Mouse (Mus musculus) hindbrain, embryonic 15.5 days (tissue): ENCODE data around the gene P3h1. TPM values are rescaled to one million over a fixed set of nuclear protein-coding genes. Genes with fewer than 3 reads are reported as not detected.
A peak's percentile ranks its signal among the peaks of the same experiment; 100 is the strongest.

Experiments
- ATAC-seq: fragments of 200-750 bp; cut with Nextera tagmentation; 2 replicates; pipeline ENCODE4 v1.8.0; 2017; ENCODE audit warnings: low read depth, moderate number of reproducible peaks, moderate TSS enrichment; ENCODE audit not compliant: low FRiP score
- H3K27ac ChIP-seq: fragments of 300-500 bp; sonication (generic); replicated peaks from 2 replicates; pipeline ENCODE4 v1.5.1; 2015; ENCODE audit warnings: mild to moderate bottlenecking, inconsistent platforms
- H3K27me3 ChIP-seq: fragments of 300-500 bp; sonication (generic); 2 replicates; pipeline ENCODE4 v1.6.1; 2015; ENCODE audit warnings: control low read depth, inconsistent platforms
- H3K36me3 ChIP-seq: fragments of 300-500 bp; sonication (generic); 2 replicates; pipeline ENCODE4 v1.6.1; 2015; ENCODE audit warnings: control low read depth, inconsistent platforms
- H3K4me1 ChIP-seq: fragments of 300-500 bp; sonication (generic); replicated peaks from 2 replicates; pipeline ENCODE4 v1.6.1; 2015; ENCODE audit warnings: control low read depth, inconsistent platforms
- H3K4me2 ChIP-seq: fragments of 300-500 bp; sonication (generic); 2 replicates; pipeline ENCODE4 v1.6.1; 2015; ENCODE audit warnings: moderate library complexity, mild to moderate bottlenecking, inconsistent platforms
- H3K4me3 ChIP-seq: fragments of 300-500 bp; sonication (generic); 2 replicates; pipeline ENCODE4 v1.5.1; 2015; ENCODE audit warnings: mild to moderate bottlenecking, inconsistent platforms
- H3K9ac ChIP-seq: fragments of 300-500 bp; sonication (generic); 2 replicates; pipeline ENCODE4 v1.6.1; 2015; ENCODE audit warnings: inconsistent platforms
- H3K9me3 ChIP-seq: fragments of 300-500 bp; sonication (generic); 2 replicates; pipeline ENCODE4 v1.6.1; 2016; ENCODE audit warnings: control low read depth, inconsistent platforms
- WGBS: fragments of 180-500 bp; shearing (Covaris S2); methylation state at CpG from one replicate; pipeline ENCODE4 v1.1.7; 2015; 5-methylcytosine and 5-hydroxymethylcytosine counted together
- polyA plus RNA-seq: library from polyadenylated mRNA; unstranded; fragments of >200 nt; fragmentation: Nextera tagmentation; extraction: Ambion mirVana; gene quantifications from 2 replicates; pipeline ENCODE4 v1.2.1, GENCODE M21; 2015

P3h1 gene
- polyA plus RNA-seq, 1 experiment from 2014 or later, result 12.0 TPM

DNA sequence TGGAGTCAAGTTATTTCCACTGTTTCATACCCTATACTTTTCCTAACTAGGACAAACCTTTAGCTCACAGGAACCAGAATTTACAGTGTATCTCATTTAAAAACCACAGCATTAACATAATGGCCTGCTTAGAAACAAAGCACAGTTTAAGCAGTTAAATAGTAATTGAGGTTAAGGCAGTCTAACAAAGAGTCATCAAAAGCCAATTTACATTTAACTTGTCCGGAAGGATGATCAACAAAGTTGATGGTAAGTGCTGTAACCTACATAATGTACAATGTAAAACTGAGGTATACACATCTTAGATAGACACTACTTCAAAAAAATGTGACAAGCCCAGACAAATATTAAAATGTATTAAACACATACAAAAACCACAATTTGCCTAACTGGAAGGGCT lies 59.2 kb downstream of the P3h1 start:
- 76% methylated on average over 1 of the region's 1 CpGs for WGBS
- no peak overlapping the region for H3K27ac ChIP-seq
- no peak for ATAC-seq

DNA sequence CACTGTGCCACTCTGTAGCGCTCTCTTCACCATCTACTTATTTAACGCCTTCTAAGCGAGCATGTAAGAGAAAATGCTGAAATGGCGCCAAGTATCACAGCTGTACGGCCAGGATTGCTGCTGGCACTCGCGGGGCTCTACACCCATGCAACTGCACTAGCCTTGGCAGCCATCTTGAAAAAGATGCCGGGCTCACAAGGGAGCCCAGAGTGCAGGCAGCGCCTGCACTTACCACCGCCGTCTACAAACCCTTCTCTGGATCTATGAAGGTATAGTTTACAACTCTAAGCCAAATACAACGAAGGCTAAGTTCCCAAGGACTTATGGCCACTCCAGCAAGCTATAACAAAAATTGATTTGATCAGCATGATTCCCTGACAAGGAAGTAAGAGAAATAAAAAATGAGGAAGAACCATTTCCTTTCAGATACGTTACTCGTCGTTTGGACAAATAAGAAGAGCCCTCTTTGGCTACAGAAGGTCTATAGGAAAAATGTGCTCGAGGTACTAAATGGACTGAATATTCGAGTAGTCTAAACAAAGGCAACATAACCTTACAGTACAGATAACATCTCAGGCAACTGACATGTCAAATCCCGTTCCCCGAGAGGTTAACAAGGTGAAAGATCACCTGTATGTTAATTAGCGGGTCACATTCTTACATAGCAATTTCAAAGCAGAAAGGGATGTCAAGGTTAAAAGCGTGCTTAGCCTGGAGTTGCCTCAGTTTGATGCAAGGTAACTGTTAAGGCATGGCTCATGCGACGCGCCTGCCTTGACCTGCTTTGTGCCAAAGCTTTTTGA lies 60.3 kb downstream of the P3h1 start:
- ATAC-seq, result no peak
- Histone ChIP-seq H3K4me1 (peaks cover 42% of the 10 kb centered on the region), H3K4me3 (peak overlapping the region; percentile 79), H3K9ac (peak overlapping the region; percentile 92), H3K27ac (peak overlapping the region; percentile 91), H3K4me2 (peak overlapping the region; percentile 71), H3K36me3 (no peaks in the 10 kb centered on the region), H3K9me3 (no peaks in the 10 kb centered on the region), H3K27me3 (no peaks in the 10 kb centered on the region)
- WGBS, result under 1% methylated on average over 24 of the region's 24 CpGs

More for the DNA sequence above, 59.2 kb downstream of the P3h1 start:
- Histone ChIP-seq H3K4me3 (peak overlapping the region; percentile 79), H3K36me3 (no peaks in the 10 kb centered on the region), H3K9me3 (no peaks in the 10 kb centered on the region), H3K4me2 (peak overlapping the region; percentile 71), H3K27me3 (no peaks in the 10 kb centered on the region), H3K9ac (peak overlapping the region; percentile 92), H3K4me1 (peaks cover 49% of the 10 kb centered on the region)

DNA sequence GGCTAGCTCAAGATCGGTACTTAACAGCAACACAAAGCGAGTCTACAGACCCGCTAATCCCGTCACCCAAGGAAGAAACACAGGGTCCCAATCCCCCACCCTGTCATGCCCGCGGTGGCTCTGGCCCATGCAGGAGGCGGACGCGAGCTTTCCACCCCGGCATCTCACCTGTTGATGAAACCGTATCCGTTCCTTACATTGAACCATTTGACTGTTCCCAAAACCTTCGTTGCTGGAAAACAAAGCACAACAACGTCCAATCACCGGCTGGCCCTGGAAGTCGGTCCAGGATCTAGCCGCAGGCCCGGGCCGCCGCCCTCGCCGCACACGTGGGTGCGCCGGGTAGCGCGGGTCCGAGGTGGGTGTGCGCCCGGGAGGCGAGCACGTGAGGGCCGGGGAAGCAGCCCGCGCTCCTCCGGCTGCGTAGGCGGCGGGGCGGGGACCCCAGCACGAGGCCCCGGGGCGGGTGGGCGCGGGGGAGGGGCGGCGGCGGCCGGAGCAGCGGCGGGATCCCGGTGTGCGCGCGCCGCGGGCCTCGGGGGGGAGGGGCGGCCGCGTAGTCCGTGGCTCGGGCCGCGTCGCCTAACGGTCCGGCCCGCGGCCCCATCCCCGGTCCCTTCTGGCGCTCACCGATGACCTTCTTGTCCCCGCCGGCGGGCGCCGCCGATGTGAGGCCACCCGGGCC lies 61.0 kb downstream of the P3h1 start:
- ATAC-seq, result no peak
- peak overlapping the region; percentile 79 for H3K4me3 ChIP-seq
- H3K27me3 ChIP-seq, result no peaks in the 10 kb centered on the region
- H3K27ac ChIP-seq, result peak overlapping the region; percentile 91
- under 1% methylated on average over 44 of the region's 80 CpGs for WGBS
- no peaks in the 10 kb centered on the region for H3K9me3 ChIP-seq
- H3K36me3 ChIP-seq, result no peaks in the 10 kb centered on the region
- H3K4me2 ChIP-seq, result peak overlapping the region; percentile 71
- peak overlapping the region; percentile 92 for H3K9ac ChIP-seq
- H3K4me1 ChIP-seq, result peaks cover 38% of the 10 kb centered on the region

DNA sequence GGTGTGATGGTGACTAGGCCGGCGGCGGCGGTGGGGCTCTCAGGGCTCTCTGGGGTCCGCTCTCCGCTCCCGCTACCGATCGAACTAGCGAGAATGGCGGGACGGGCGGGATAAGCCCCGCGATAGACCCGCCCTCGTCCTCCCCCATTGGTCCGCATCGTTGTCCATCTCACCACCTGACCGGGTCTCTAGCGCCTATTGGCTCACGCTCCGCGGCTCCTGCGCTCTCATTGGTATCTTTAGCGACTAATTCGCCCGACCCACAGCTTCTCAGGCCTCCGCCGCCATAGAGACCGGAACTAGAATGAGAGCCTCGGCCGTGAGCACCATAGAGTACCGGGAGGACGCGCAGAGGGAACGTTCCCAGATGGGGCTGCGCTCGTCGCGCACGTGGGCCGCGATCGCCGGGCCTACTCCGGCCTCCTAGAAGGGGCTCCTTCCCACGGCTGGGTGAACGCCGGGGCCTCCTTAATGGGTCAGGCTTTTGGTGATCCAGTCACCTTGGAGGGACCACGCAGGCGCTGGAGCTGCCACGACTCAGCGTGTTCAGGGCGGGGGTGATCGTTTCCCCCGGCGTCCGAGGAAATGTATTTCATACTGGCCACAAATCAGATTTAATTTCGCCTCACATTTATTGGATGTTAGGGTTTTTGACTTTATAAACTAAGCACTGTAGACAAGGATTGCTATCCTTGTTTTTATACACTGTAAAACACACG lies 61.9 kb downstream of the P3h1 start, which contains the start of gene Ybx1:
Gene Ybx1, minus strand, starts transcription at position 190 of the 719 bp plus-strand sequence.
- Histone ChIP-seq H3K9ac (peak within 1 kb of the TSS; percentile 92), H3K4me3 (peak within 1 kb of the TSS; percentile 79), H3K9me3 (no peaks in the 10 kb centered on the region), H3K27me3 (no peaks in the 10 kb centered on the region), H3K36me3 (no peaks in the 10 kb centered on the region), H3K27ac (peak within 1 kb of the TSS; percentile 97), H3K4me2 (peak within 1 kb of the TSS; percentile 71), H3K4me1 (peaks cover 35% of the 10 kb centered on the region)
- WGBS, result under 1% methylated on average over 60 of the region's 61 CpGs
- ATAC-seq, result peak; percentile 99

DNA sequence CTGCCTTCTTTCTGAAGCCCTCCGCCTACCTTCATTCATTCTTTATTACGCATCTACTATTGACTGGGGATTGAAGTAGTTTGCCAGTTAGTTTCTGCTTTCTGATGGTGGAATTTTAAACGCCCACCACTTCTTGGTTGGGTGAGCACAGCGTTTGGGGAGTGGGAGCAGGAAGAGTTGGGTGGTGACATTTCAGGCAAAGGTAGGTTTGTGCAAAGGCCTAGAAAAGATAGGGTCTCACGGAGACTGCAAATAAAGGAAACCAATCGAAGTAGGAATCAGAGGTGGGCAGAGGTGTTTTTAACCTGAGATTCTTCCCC lies 62.4 kb downstream of the P3h1 start:
- Histone ChIP-seq H3K36me3 (no peaks in the 10 kb centered on the region), H3K27ac (peak overlapping the region; percentile 97), H3K9me3 (no peaks in the 10 kb centered on the region), H3K9ac (peak overlapping the region; percentile 92), H3K4me3 (peak overlapping the region; percentile 79), H3K4me2 (peak overlapping the region; percentile 59), H3K27me3 (no peaks in the 10 kb centered on the region), H3K4me1 (peaks cover 31% of the 10 kb centered on the region)
- 6% methylated on average over 6 of the region's 6 CpGs for WGBS
- ATAC-seq, result no peak

DNA sequence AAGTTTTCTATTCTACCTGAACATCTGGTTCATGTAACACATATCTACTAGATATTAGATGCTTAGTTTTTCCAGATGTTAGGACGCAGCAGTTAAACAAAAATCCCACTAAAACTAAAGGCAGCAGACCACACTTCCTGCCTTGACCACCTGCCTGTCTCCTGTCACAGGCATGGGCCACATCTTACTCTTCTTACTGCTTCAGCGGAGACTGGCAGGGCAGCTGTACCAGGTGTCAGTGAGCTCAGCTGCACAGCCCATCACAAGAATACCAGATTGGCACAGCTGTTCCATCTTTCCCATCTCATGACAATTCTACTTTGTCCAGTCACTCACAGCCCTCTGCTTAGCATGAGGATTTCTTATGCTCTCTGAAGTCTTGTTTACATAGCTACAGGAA lies 64.6 kb downstream of the P3h1 start:
- Histone ChIP-seq H3K4me3 (no peak overlapping the region), H3K4me1 (peaks cover 10% of the 10 kb centered on the region), H3K27ac (no peak overlapping the region), H3K36me3 (no peaks in the 10 kb centered on the region), H3K9ac (no peak overlapping the region), H3K9me3 (no peaks in the 10 kb centered on the region), H3K27me3 (no peaks in the 10 kb centered on the region), H3K4me2 (no peak overlapping the region)
- 92% methylated on average over 2 of the region's 2 CpGs for WGBS
- ATAC-seq, result no peak

Other genes starting within 250 kb of the P3h1 start
- gene Slc2a1, start 124.2 kb upstream of the P3h1 start, polyA plus RNA-seq, result 89.6 and 90.3 TPM in 2 replicates
- gene Zfp691, start 58.7 kb upstream of the P3h1 start, polyA plus RNA-seq, result 4.0 and 5.4 TPM in 2 replicates
- 0.41 and 0.91 TPM in 2 replicates for gene Ermap, start 42.9 kb upstream of the P3h1 start, polyA plus RNA-seq
- gene Svbp, start 37.6 kb upstream of the P3h1 start, polyA plus RNA-seq, result 221 and 231 TPM in 2 replicates
- gene Tmem269, start 14.7 kb upstream of the P3h1 start, polyA plus RNA-seq, result 0.16 TPM in 2 replicates
- 28.7 and 29.4 TPM in 2 replicates for gene AU022252, start 203 bp upstream of the P3h1 start, polyA plus RNA-seq
- 0.80 and 1.2 TPM in 2 replicates for gene Cldn19, start 22.5 kb downstream of the P3h1 start, polyA plus RNA-seq
- 891 and 932 TPM in 2 replicates for gene Ybx1, start 61.7 kb downstream of the P3h1 start, polyA plus RNA-seq
- gene Ppih, start 87.6 kb downstream of the P3h1 start, polyA plus RNA-seq, result 44.8 and 51.2 TPM in 2 replicates
- 20.0 and 21.3 TPM in 2 replicates for gene Ccdc30, start 182.6 kb downstream of the P3h1 start, polyA plus RNA-seq
- gene Ppcs, start 189.5 kb downstream of the P3h1 start, polyA plus RNA-seq, result 20.4 and 20.8 TPM in 2 replicates
- 0.35 and 0.47 TPM in 2 replicates for gene Zmynd12, start 189.9 kb downstream of the P3h1 start, polyA plus RNA-seq